Mouse (Mus musculus) forebrain, embryonic 14.5 days (tissue): ENCODE measurements around the gene Dnaja3. TPM values are rescaled to one million over a fixed set of nuclear protein-coding genes. Genes with fewer than 3 reads are reported as not detected.

Experiments
- ATAC-seq: fragments of 200-750 bp; cut with Nextera tagmentation; 2 replicates; pipeline ENCODE4 v1.8.0; 2017; ENCODE audit warnings: mild to moderate bottlenecking, moderate library complexity
- DNase-seq: peaks from one replicate; pipeline ENCODE4 v3.0.0-alpha.2; 2015; ENCODE audit warnings: low spot score
- H3K27ac ChIP-seq: fragments of 300-500 bp; sonication (generic); 2 replicates; pipeline ENCODE4 v1.5.1; 2014; ENCODE audit warnings: low read depth, mild to moderate bottlenecking, control low read depth, low read length, moderate library complexity
- H3K27me3 ChIP-seq: fragments of 300-500 bp; sonication (generic); replicated peaks from 2 replicates; pipeline ENCODE4 v1.6.1; 2014; ENCODE audit warnings: low read length, control low read depth, mixed read lengths; ENCODE audit not compliant: control insufficient read depth, insufficient read depth
- H3K36me3 ChIP-seq: fragments of 300-500 bp; sonication (generic); 2 replicates; pipeline ENCODE4 v1.6.1; 2014; ENCODE audit warnings: low read length, control low read depth; ENCODE audit not compliant: control insufficient read depth, insufficient read depth
- H3K4me1 ChIP-seq: fragments of 300-500 bp; sonication (generic); 2 replicates; pipeline ENCODE4 v1.6.1; 2014; ENCODE audit warnings: antibody characterized with exemption, low read length, control low read depth; ENCODE audit not compliant: control insufficient read depth, insufficient read depth
- H3K4me2 ChIP-seq: fragments of 300-500 bp; sonication (generic); 2 replicates; pipeline ENCODE4 v1.6.1; 2014; ENCODE audit warnings: mild to moderate bottlenecking, control low read depth, low read length
- H3K4me3 ChIP-seq: fragments of 300-500 bp; sonication (generic); 2 replicates; pipeline ENCODE4 v1.5.1; 2014; ENCODE audit warnings: low read depth, low read length, control low read depth
- H3K9ac ChIP-seq: fragments of 300-500 bp; sonication (generic); 2 replicates; pipeline ENCODE4 v1.6.1; 2014; ENCODE audit warnings: mild to moderate bottlenecking, low read length, control low read depth, moderate library complexity
- H3K9me3 ChIP-seq: fragments of 300-500 bp; sonication (generic); replicated peaks from 2 replicates; pipeline ENCODE4 v1.6.1; 2016; ENCODE audit warnings: low read length, control low read depth, mixed read lengths; ENCODE audit not compliant: control insufficient read depth
- WGBS: fragments of 180-500 bp; shearing (Covaris S2); extraction: QIAGEN DNeasy Blood & Tissue Kit; methylation state at CpG from one replicate; pipeline ENCODE4 v1.1.7; 2014; 5-methylcytosine and 5-hydroxymethylcytosine counted together
- polyA plus RNA-seq: library from polyadenylated mRNA; unstranded; fragments of >200 nt; fragmentation: Nextera tagmentation; extraction: Ambion mirVana; gene quantifications from 2 replicates; pipeline ENCODE4 v1.2.1, GENCODE M21; 2014

The Dnaja3 gene
- polyA plus RNA-seq, 1 experiment from 2014 or later = 39.7 TPM

DNA sequence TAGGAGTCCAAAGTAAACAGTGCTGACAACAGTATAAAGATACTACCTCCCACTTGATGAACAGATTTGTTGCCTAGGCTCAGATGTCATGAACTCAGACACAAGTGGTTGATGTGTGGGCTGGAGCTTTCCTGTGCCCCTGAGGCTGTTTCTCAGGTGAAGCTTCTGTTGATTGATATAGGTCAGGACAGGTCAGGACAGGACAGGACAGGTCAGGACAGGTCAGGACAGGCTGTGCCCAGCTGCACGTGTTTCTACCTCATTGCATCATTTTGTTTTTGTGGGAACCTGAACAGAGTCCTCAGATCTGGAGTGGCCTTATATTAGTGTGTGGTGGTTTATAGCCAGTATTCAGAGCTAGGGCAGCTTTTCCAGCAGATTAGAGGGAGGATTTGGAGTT, 62.9 kb downstream of the Dnaja3 start:
- no peaks in the 10 kb centered on the region for H3K4me1 ChIP-seq
- DNase-seq (no peak), ATAC-seq (no peak)
- H3K4me2 ChIP-seq = no peak overlapping the region
- H3K9ac ChIP-seq = no peak overlapping the region
- no peaks in the 10 kb centered on the region for H3K9me3 ChIP-seq
- H3K27me3 ChIP-seq = no peaks in the 10 kb centered on the region
- 77% methylated on average over 1 of the region's 1 CpGs for WGBS
- H3K36me3 ChIP-seq = peaks cover 97% of the 10 kb centered on the region
- no peak overlapping the region for H3K4me3 ChIP-seq
- no peak overlapping the region for H3K27ac ChIP-seq

DNA sequence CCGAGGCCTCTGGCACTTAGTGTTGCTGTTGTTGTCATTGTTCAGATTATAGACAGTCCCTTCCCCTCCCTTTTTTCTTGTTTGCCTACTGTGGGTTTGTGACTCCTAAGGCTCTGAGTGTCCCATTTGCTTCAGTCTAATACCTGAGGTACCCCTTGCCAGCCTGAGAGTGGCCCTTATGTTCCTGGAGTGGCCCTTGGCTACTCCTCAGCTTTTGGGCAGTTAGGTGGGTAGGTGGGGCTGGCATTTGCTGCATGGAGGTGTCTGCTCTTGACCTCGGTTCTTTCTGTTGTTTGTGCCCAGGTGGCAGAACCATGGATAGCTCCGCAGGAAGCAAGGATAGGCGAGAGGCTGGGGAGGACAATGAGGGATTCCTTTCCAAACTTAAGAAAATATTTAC, 65.8 kb downstream of the Dnaja3 start:
- H3K27me3 ChIP-seq = no peaks in the 10 kb centered on the region
- no peak overlapping the region for H3K27ac ChIP-seq
- ATAC-seq = no peak
- H3K4me3 ChIP-seq = no peak overlapping the region
- H3K9ac ChIP-seq = no peak overlapping the region
- H3K4me1 ChIP-seq = no peaks in the 10 kb centered on the region
- no peak for DNase-seq
- H3K9me3 ChIP-seq = no peaks in the 10 kb centered on the region
- H3K36me3 ChIP-seq = peaks cover 92% of the 10 kb centered on the region
- WGBS = 75% methylated on average over 4 of the region's 4 CpGs
- H3K4me2 ChIP-seq = no peak overlapping the region

GRCm38 (mm10) chr16:4711173-4711572, 71.4 kb downstream of the Dnaja3 start:
- Histone ChIP-seq H3K9me3 (no peaks in the 10 kb centered on the region), H3K27me3 (no peaks in the 10 kb centered on the region), H3K4me2 (no peak overlapping the region), H3K4me1 (no peaks in the 10 kb centered on the region), H3K4me3 (no peak overlapping the region), H3K36me3 (peaks cover 92% of the 10 kb centered on the region), H3K9ac (no peak overlapping the region), H3K27ac (no peak overlapping the region)
- WGBS = 94% methylated on average over 4 of the region's 4 CpGs
- no peak for ATAC-seq
- DNase-seq = no peak

DNA sequence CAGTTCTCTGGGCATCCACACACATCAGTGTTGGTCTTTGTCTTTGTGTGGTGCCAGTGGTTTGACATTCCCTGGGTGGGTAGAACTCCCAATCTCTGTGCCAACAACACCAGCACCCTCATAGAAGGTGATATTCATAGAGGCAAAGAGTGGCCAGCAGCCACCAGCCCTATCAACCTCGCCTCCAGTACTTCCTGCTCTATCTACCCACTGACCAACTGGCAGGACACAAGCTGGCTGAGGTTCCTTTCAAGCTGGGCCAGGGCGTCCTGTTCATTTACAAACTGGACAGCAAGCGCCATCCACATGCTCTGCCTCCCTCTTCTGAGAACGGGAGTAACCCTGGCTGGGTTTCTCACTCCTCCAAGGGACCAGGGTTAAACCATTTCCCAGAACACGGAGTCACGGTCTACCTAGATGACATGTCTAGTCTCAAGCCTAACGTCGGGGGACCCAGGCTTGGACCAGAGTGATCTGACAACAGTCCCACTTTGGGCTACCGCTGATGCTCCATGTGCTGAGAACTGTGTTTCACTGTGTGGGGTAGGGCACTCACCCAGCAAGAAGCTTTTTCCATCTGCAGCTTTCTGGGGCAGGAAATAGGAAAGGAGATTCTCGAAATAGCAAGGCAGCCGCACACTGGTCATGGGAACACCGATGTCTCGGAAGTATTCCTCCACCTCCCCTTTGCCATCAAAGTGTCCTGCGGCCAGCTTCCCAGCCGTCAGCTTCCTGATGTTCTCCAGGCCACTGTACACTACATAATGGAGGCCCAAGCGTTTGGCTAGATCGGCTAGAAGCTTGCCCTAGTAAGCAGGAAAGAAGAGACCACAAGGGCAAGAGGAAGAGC, 74.3 kb downstream of the Dnaja3 start:
- Histone ChIP-seq H3K36me3 (peaks cover 69% of the 10 kb centered on the region), H3K4me2 (no peak overlapping the region), H3K9me3 (no peaks in the 10 kb centered on the region), H3K4me3 (no peak overlapping the region), H3K9ac (no peak overlapping the region), H3K27ac (no peak overlapping the region), H3K27me3 (no peaks in the 10 kb centered on the region), H3K4me1 (0 out of 2 replicates have a peak, but pooled peaks cover 2% of the 10 kb centered on the region)
- 94% methylated on average over 17 of the region's 17 CpGs for WGBS
- ATAC-seq = no peak
- no peak for DNase-seq

DNA sequence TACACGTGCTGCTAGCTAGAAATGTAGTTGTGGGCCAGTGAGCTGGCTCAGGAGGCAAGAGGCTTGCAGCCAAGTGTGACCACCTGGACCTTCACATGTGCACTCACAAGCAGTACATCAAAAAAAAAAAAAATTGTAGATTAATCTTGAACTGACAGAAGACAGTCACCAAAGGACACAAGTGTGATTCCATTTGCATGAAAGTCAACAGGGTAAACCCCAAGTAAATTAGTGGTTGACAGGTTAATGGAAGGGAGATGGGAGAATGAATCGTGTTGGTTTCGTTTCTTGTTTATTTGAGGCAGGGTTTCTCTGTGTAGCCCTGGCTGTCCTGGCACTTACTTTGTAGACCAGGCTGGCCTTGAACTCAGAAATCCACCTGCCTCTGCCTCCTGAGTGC, 78.1 kb downstream of the Dnaja3 start:
- H3K9ac ChIP-seq = peak overlapping the region; percentile 82
- H3K4me2 ChIP-seq = peak overlapping the region; percentile 60
- whole genome bisulfite sequencing = 53% methylated on average over 3 of the region's 3 CpGs
- DNase-seq = no peak
- H3K36me3 ChIP-seq = peaks cover 38% of the 10 kb centered on the region
- H3K4me1 ChIP-seq = peaks cover 2% of the 10 kb centered on the region; the same call in 1 of the 2 replicates
- ATAC-seq = no peak
- H3K9me3 ChIP-seq = no peaks in the 10 kb centered on the region
- peak overlapping the region; percentile 68 for H3K4me3 ChIP-seq
- H3K27ac ChIP-seq = no peak overlapping the region
- H3K27me3 ChIP-seq = no peaks in the 10 kb centered on the region

- H3K27ac ChIP-seq = peak within 1 kb of the TSS; percentile 84
- peak within 1 kb of the TSS; percentile 82 for H3K9ac ChIP-seq
- peak; percentile 89 for ATAC-seq
- H3K4me3 ChIP-seq = peak within 1 kb of the TSS; percentile 68
- H3K4me1 ChIP-seq = peaks cover 2% of the 10 kb centered on the region; the same call in 1 of the 2 replicates
- peak; percentile 87 for DNase-seq
- H3K27me3 ChIP-seq = no peaks in the 10 kb centered on the region
- 10% methylated on average over 33 of the region's 33 CpGs for WGBS
- H3K9me3 ChIP-seq = no peaks in the 10 kb centered on the region
- peaks cover 29% of the 10 kb centered on the region for H3K36me3 ChIP-seq
- H3K4me2 ChIP-seq = peak within 1 kb of the TSS; percentile 60
These were observed 79.1 kb downstream of the Dnaja3 start, which contains the start of gene Nmral1 for GRCm38 (mm10) chr16:4718753-4719518. TSS of gene Nmral1 (minus strand) at chr16:4719356.

- ATAC-seq (no peak), DNase-seq (no peak)
- Histone ChIP-seq H3K4me2 (no peak overlapping the region), H3K4me1 (peaks cover 7% of the 10 kb centered on the region; the same call in 1 of the 2 replicates), H3K4me3 (no peak overlapping the region), H3K27me3 (no peaks in the 10 kb centered on the region), H3K9ac (no peak overlapping the region), H3K9me3 (no peaks in the 10 kb centered on the region), H3K27ac (no peak overlapping the region), H3K36me3 (no peaks in the 10 kb centered on the region)
- 71% methylated on average over 7 of the region's 7 CpGs for WGBS
These were observed 82.5 kb downstream of the Dnaja3 start for GRCm38 (mm10) chr16:4722128-4722914.

DNA sequence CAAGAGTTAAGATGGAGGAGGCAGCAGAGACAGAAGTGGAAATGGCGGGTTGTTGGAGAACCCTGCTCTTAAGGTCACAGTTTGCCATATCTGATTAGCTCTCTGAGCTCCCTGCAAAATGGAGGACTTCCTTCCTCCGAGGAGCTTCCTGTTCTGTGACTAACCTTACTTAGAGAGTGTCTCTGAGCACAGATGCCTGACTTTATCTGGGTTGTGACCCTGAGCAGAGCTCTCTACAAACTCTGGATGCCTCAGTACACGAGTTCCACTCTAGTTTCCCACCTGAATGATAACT, 83.1 kb downstream of the Dnaja3 start:
- ATAC-seq (no peak), DNase-seq (no peak)
- Histone ChIP-seq H3K4me3 (no peak overlapping the region), H3K4me1 (peaks cover 5% of the 10 kb centered on the region; the same call in 1 of the 2 replicates), H3K9ac (no peak overlapping the region), H3K4me2 (no peak overlapping the region), H3K36me3 (no peaks in the 10 kb centered on the region), H3K27ac (no peak overlapping the region), H3K9me3 (no peaks in the 10 kb centered on the region), H3K27me3 (no peaks in the 10 kb centered on the region)
- WGBS = 83% methylated on average over 3 of the region's 3 CpGs
